Comparison of ENCODE assay signal across 8 mouse cellular contexts in genomic region chr16:91043461-91044248, GRCm38 (mm10). TPM values are rescaled to one million over a fixed set of nuclear protein-coding genes. Genes with fewer than 3 reads are reported as not detected.
A peak's percentile ranks its signal among the peaks of the same experiment; 100 is the strongest.
DNase-seq lines count a peak whose midpoint lies in the region; ATAC-seq and TF ChIP-seq lines count a peak whose summit lies in the region.

No protein-coding gene starts in this region.

- H3K4me1 ChIP-seq in ES-Bruce4 (ENCODE audit: control insufficient read depth, insufficient read depth, low read length) = no peaks in the 10 kb centered on the region
- H3K4me1 ChIP-seq in forebrain, embryonic 11.5 days (replicated peaks; ENCODE audit: control insufficient read depth, insufficient read depth, low read length) = peaks cover 2% of the 10 kb centered on the region; the same call in 1 of the 2 replicates
- peaks cover 4% of the 10 kb centered on the region for H3K4me1 ChIP-seq in lung, embryonic 16.5 days (replicated peaks; ENCODE audit: control insufficient read depth, insufficient read depth, low read length)

- H3K27ac ChIP-seq in ES-Bruce4 (ENCODE audit: insufficient read depth, low read length) = no peak overlapping the region
- H3K27ac ChIP-seq in forebrain, embryonic 11.5 days (ENCODE audit: low read depth, low read length) = peak overlapping the region; percentile 94
- peak overlapping the region; percentile 92 for H3K27ac ChIP-seq in lung, embryonic 16.5 days (ENCODE audit: low read length)

- ATAC-seq in forebrain, embryonic 11.5 days (replicated peaks; ENCODE audit: low FRiP score) = peak; percentile 72
- ATAC-seq in lung, embryonic 16.5 days (ENCODE audit: low read depth) = peak; percentile 77

- no peaks in the 10 kb centered on the region for H3K27me3 ChIP-seq in ES-Bruce4 (ENCODE audit: control insufficient read depth, insufficient read depth, low read length, poor library complexity, severe bottlenecking)
- no peaks in the 10 kb centered on the region for H3K27me3 ChIP-seq in forebrain, embryonic 11.5 days (ENCODE audit: control insufficient read depth, insufficient read depth, low read length)
- 0 out of 2 replicates have a peak, but pooled peaks cover 3% of the 10 kb centered on the region for H3K27me3 ChIP-seq in lung, embryonic 16.5 days (ENCODE audit: control insufficient read depth, insufficient read depth, low read depth, low read length)

- TF ChIP-seq POLR2A in ES-Bruce4 (IDR thresholded peaks at IDR 0.05; ENCODE audit: insufficient read depth, low read length) = no peak

- peak overlapping the region; percentile 74 for H3K4me2 ChIP-seq in forebrain, embryonic 11.5 days (ENCODE audit: low read depth, low read length, severe bottlenecking)
- peak overlapping the region; percentile 76 for H3K4me2 ChIP-seq in lung, embryonic 16.5 days (ENCODE audit: low read depth, low read length)

- intact Hi-C loops in heart, postnatal 14 days (cut with DNase I) = loop anchor here (2.0 to 10.0 kb wide), 2 partner anchors 29 to 759 kb away; partner anchors contain the start of gene Scaf4

- no peaks in the 10 kb centered on the region for H3K9me3 ChIP-seq in ES-Bruce4 (replicated peaks; ENCODE audit: control insufficient read depth, insufficient read depth, low read length, poor library complexity, severe bottlenecking)
- H3K9me3 ChIP-seq in forebrain, embryonic 11.5 days (ENCODE audit: control insufficient read depth, low read length) = no peaks in the 10 kb centered on the region
- H3K9me3 ChIP-seq in lung, embryonic 16.5 days (ENCODE audit: control insufficient read depth, low read length) = no peaks in the 10 kb centered on the region

- H3K36me3 ChIP-seq in ES-Bruce4 (ENCODE audit: control insufficient read depth, insufficient read depth, low read length, poor library complexity, severe bottlenecking) = peaks cover 4% of the 10 kb centered on the region; the same call in 1 of the 2 replicates
- no peaks in the 10 kb centered on the region; the same call in 1 of the 2 replicates for H3K36me3 ChIP-seq in forebrain, embryonic 11.5 days (ENCODE audit: control insufficient read depth, insufficient read depth, low read length)
- H3K36me3 ChIP-seq in lung, embryonic 16.5 days (ENCODE audit: control insufficient read depth, insufficient read depth, low read length) = 0 out of 2 replicates have a peak, but pooled peaks cover 2% of the 10 kb centered on the region

- DNase-seq in c-Kit-positive CD71-negative TER-119-negative erythroid progenitor cells, embryonic 14.5 days (ENCODE audit: low read depth) = peak; percentile 51
- DNase-seq in forebrain, embryonic 11.5 days (ENCODE audit: low spot score) = peak; percentile 88
- peak; percentile 59 to 64 for DNase-seq in heart, postnatal 14 days
- DNase-seq in layer of hippocampus, adult 8-10 months (ENCODE audit: low spot score in 2 of 2) = peak; percentile 40 to 42
- DNase-seq in ovary, adult 18-20 months (ENCODE audit: low spot score) = peak; percentile 23
- DNase-seq in thymus, postnatal 0 days (ENCODE audit: low spot score) = peak; percentile 59

- WGBS in forebrain, embryonic 11.5 days = under 1% methylated on average over 45 of the region's 63 CpGs
- under 1% methylated on average over 62 of the region's 63 CpGs for WGBS in lung, embryonic 16.5 days

- peak overlapping the region; percentile 81 for H3K9ac ChIP-seq in ES-Bruce4 (ENCODE audit: low read depth, poor library complexity, severe bottlenecking)
- H3K9ac ChIP-seq in forebrain, embryonic 11.5 days (ENCODE audit: low read length) = peak overlapping the region; percentile 94
- peak overlapping the region; percentile 93 for H3K9ac ChIP-seq in lung, embryonic 16.5 days (ENCODE audit: low read length)

- no peak for TF ChIP-seq EP300 in ES-Bruce4 (IDR thresholded peaks at IDR 0.05; ENCODE audit: insufficient read depth, low read depth, low read length)

- no peak for TF ChIP-seq CTCF in ES-Bruce4 (IDR thresholded peaks at IDR 0.05; ENCODE audit: low read depth, low read length)

- peak overlapping the region; percentile 96 for H3K4me3 ChIP-seq in ES-Bruce4 (ENCODE audit: low read depth, low read length)
- H3K4me3 ChIP-seq in forebrain, embryonic 11.5 days (ENCODE audit: low read depth, low read length) = peak overlapping the region; percentile 98
- H3K4me3 ChIP-seq in lung, embryonic 16.5 days (ENCODE audit: low read length) = peak overlapping the region; percentile 83

RNA-seq across cellular contexts. Expression of gene Paxbp1, which starts 0.7 kb away (rescaled TPM):
- polyA plus RNA-seq in ES-Bruce4 (2011; ENCODE audit: insufficient read depth, insufficient read length, low read depth, missing spikeins) = 96.0 and 108 TPM in 2 replicates
- 93.0 and 109 TPM in 2 replicates for polyA plus RNA-seq in forebrain, embryonic 11.5 days (2014; fragmentation: Nextera tagmentation; extraction: Ambion mirVana)
- total RNA-seq in heart, postnatal 14 days (2021) = 10 to 100 TPM; 20.3 to 21.1 TPM
- total RNA-seq in layer of hippocampus, adult 8-10 months (2022) = 10 to 100 TPM; 57.5 to 84.8 (median 69.6) TPM
- 43.1 and 45.8 TPM in 2 replicates for polyA plus RNA-seq in lung, embryonic 16.5 days (2015; fragmentation: Nextera tagmentation; extraction: Ambion mirVana)
- 38.9 and 42.5 TPM in 2 replicates for polyA plus RNA-seq in thymus, postnatal 0 days (2015; fragmentation: Nextera tagmentation; extraction: Ambion mirVana)

RNA-seq across cellular contexts. Expression of gene Synj1, which starts 32.5 kb away (rescaled TPM):
- polyA plus RNA-seq in ES-Bruce4 (2011; ENCODE audit: insufficient read depth, insufficient read length, low read depth, missing spikeins) = 27.5 and 33.2 TPM in 2 replicates
- polyA plus RNA-seq in forebrain, embryonic 11.5 days (2014; fragmentation: Nextera tagmentation; extraction: Ambion mirVana) = 25.2 and 26.1 TPM in 2 replicates
- total RNA-seq in heart, postnatal 14 days (2021) = 10 to 100 TPM; 28.6 to 32.5 TPM
- total RNA-seq in layer of hippocampus, adult 8-10 months (2022) = 100 to 1,000 TPM; 396 to 439 (median 423) TPM
- 14.7 and 15.6 TPM in 2 replicates for polyA plus RNA-seq in lung, embryonic 16.5 days (2015; fragmentation: Nextera tagmentation; extraction: Ambion mirVana)
- polyA plus RNA-seq in thymus, postnatal 0 days (2015; fragmentation: Nextera tagmentation; extraction: Ambion mirVana) = 11.5 and 16.2 TPM in 2 replicates

RNA-seq across cellular contexts. Expression of gene 4932438H23Rik, which starts 51.3 kb away (rescaled TPM):
- polyA plus RNA-seq in ES-Bruce4 (2011; ENCODE audit: insufficient read depth, insufficient read length, low read depth, missing spikeins) = 0.33 TPM in 1 of 2 replicates, not detected in the other
- polyA plus RNA-seq in forebrain, embryonic 11.5 days (2014; fragmentation: Nextera tagmentation; extraction: Ambion mirVana) = 0.17 TPM in 1 of 2 replicates, not detected in the other
- total RNA-seq in heart, postnatal 14 days (2021) = under 1 TPM; 0.10 to 0.12 TPM
- 1 to 10 TPM; 1.1 to 2.8 (median 2.1) TPM for total RNA-seq in layer of hippocampus, adult 8-10 months (2022)
- polyA plus RNA-seq in lung, embryonic 16.5 days (2015; fragmentation: Nextera tagmentation; extraction: Ambion mirVana) = 0.13 and 0.19 TPM in 2 replicates
- polyA plus RNA-seq in thymus, postnatal 0 days (2015; fragmentation: Nextera tagmentation; extraction: Ambion mirVana) = 0.14 and 0.31 TPM in 2 replicates

Comparison
In these comparisons a context has a peak if more than half of its experiments do, and no peak if none do; other contexts are left out.
1. DNase-seq: peak in every context shown above with its lines; median percentile 88 in forebrain, embryonic 11.5 days; 62 in heart, postnatal 14 days; 59 in thymus, postnatal 0 days; 51 in c-Kit-positive CD71-negative TER-119-negative erythroid progenitor cells, embryonic 14.5 days; 41 in layer of hippocampus, adult 8-10 months; 23 in ovary, adult 18-20 months.